18 mouse cellular contexts compared by ENCODE assay signal in the genomic region with DNA sequence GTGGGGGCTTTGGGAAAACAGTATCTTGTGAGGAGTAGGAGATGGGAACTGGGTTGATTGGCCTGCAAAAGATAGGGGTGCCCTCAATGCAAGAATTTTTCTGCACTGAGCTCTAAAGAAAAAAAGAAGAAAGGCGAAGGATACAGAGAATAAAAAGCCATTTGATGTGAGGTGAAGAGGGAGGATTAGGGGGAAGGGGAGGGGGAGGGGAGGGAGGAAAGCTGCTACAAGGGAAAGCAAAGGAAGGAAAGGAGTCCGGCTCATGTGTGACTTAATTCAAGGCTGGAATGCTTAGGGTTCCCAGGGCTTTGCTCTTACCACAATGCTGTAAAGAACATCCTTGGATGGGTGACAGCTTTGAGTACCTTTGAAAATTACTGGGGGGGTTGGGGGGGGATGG.
DNase-seq lines count a peak whose midpoint lies in the region; ATAC-seq and TF ChIP-seq lines count a peak whose summit lies in the region.
"Had no signal": no experiment of that assay in that cellular context is flagged by ENCODE, and none has a peak within 500 bp of the region (broad histone marks: within the 10 kb centered on the region; RNA-seq: fewer than 3 reads in every experiment).

No protein-coding gene starts in this region.

- H3K4me1 ChIP-seq in midbrain, embryonic 10.5 days = peaks cover 51% of the 10 kb centered on the region
- H3K4me1 ChIP-seq in midbrain, embryonic 15.5 days = peaks cover 12% of the 10 kb centered on the region
- H3K4me1 ChIP-seq in embryonic facial prominence, embryonic 11.5 days (ENCODE audit: control insufficient read depth, insufficient read depth, low read length) = no peaks in the 10 kb centered on the region
- H3K4me1 ChIP-seq: embryonic facial prominence, embryonic 13.5 days; hindbrain, embryonic 15.5 days had no signal

- H3K27me3 ChIP-seq in midbrain, embryonic 10.5 days (ENCODE audit: low read depth, poor library complexity, severe bottlenecking) = peaks cover 99% of the 10 kb centered on the region
- H3K27me3 ChIP-seq in midbrain, embryonic 15.5 days (replicated peaks) = peaks cover 79% of the 10 kb centered on the region
- no peaks in the 10 kb centered on the region for H3K27me3 ChIP-seq in embryonic facial prominence, embryonic 11.5 days (ENCODE audit: control insufficient read depth, insufficient read depth, low read length)
- H3K27me3 ChIP-seq: CH12.LX; heart, embryonic 12.5 days had no signal

- H3K9ac ChIP-seq in midbrain, embryonic 15.5 days = no peak overlapping the region
- no peak overlapping the region for H3K9ac ChIP-seq in embryonic facial prominence, embryonic 11.5 days (replicated peaks; ENCODE audit: low read length)
- H3K9ac ChIP-seq: embryonic facial prominence, embryonic 13.5 days; forebrain, embryonic 13.5 days; heart, embryonic 12.5 days; hindbrain, embryonic 15.5 days had no signal

- H3K36me3 ChIP-seq in midbrain, embryonic 10.5 days = no peaks in the 10 kb centered on the region
- H3K36me3 ChIP-seq in midbrain, embryonic 15.5 days (replicated peaks) = no peaks in the 10 kb centered on the region
- H3K36me3 ChIP-seq in embryonic facial prominence, embryonic 11.5 days (replicated peaks; ENCODE audit: control insufficient read depth, insufficient read depth, low read depth, low read length) = no peaks in the 10 kb centered on the region
- H3K36me3 ChIP-seq: embryonic facial prominence, embryonic 13.5 days; heart, embryonic 12.5 days; hindbrain, embryonic 15.5 days had no signal

- no peak for TF ChIP-seq CTCF in brain, embryonic 14.5 days (IDR thresholded peaks at IDR 0.05; ENCODE audit: borderline replicate concordance, extremely low read depth, insufficient read depth, insufficient read length)

- 2% methylated on average over 2 of the region's 2 CpGs for WGBS in midbrain, embryonic 10.5 days
- WGBS in midbrain, embryonic 15.5 days = 7% methylated on average over 2 of the region's 2 CpGs
- WGBS in embryonic facial prominence, embryonic 11.5 days = 5% methylated on average over 2 of the region's 2 CpGs

- TF ChIP-seq POLR2A in brain, embryonic 14.5 days (IDR thresholded peaks at IDR 0.05; ENCODE audit: borderline replicate concordance, extremely low read depth, insufficient read depth, insufficient read length, poor library complexity, severe bottlenecking) = no peak

- H3K27ac ChIP-seq in midbrain, embryonic 10.5 days (replicated peaks) = peak overlapping the region; percentile 42; the same call in 1 of the 2 replicates
- no peak overlapping the region for H3K27ac ChIP-seq in midbrain, embryonic 15.5 days
- H3K27ac ChIP-seq in embryonic facial prominence, embryonic 11.5 days (replicated peaks; ENCODE audit: low read depth, low read length) = no peak overlapping the region
- H3K27ac ChIP-seq: embryonic facial prominence, embryonic 13.5 days; forebrain, embryonic 13.5 days; gastrocnemius, adult 2 months; hindbrain, embryonic 15.5 days had no signal

- peaks cover 3% of the 10 kb centered on the region; the same call in 1 of the 2 replicates for H3K9me3 ChIP-seq in midbrain, embryonic 10.5 days (replicated peaks)
- peaks cover 4% of the 10 kb centered on the region; the same call in 1 of the 2 replicates for H3K9me3 ChIP-seq in midbrain, embryonic 15.5 days
- H3K9me3 ChIP-seq in embryonic facial prominence, embryonic 11.5 days (replicated peaks; ENCODE audit: control insufficient read depth, low read length) = no peaks in the 10 kb centered on the region
- H3K9me3 ChIP-seq: embryonic facial prominence, embryonic 13.5 days; heart, embryonic 12.5 days; hindbrain, embryonic 15.5 days had no signal

- peak overlapping the region; percentile 11; the same call in 1 of the 2 replicates for H3K4me3 ChIP-seq in midbrain, embryonic 10.5 days
- no peak overlapping the region for H3K4me3 ChIP-seq in midbrain, embryonic 15.5 days
- H3K4me3 ChIP-seq in embryonic facial prominence, embryonic 11.5 days (ENCODE audit: low read depth, low read length) = no peak overlapping the region
- H3K4me3 ChIP-seq: embryonic facial prominence, embryonic 13.5 days; forebrain, embryonic 13.5 days; gastrocnemius, adult 2 months; heart, embryonic 12.5 days; hindbrain, embryonic 15.5 days had no signal

- H3K4me2 ChIP-seq in midbrain, embryonic 15.5 days = no peak overlapping the region
- H3K4me2 ChIP-seq in embryonic facial prominence, embryonic 11.5 days (ENCODE audit: low read depth, low read length) = no peak overlapping the region
- H3K4me2 ChIP-seq: embryonic facial prominence, embryonic 13.5 days; forebrain, embryonic 13.5 days; heart, embryonic 12.5 days; hindbrain, embryonic 15.5 days had no signal

- peak; percentile 54 for DNase-seq in midbrain, embryonic 10.5 days (ENCODE audit: low spot score)
- DNase-seq in brain, embryonic 14.5 days (ENCODE audit: low read depth) = peak; percentile 60
- peak; percentile 52 for DNase-seq in embryo, embryonic 10.5 days (ENCODE audit: low spot score)
- peak; percentile 38 for DNase-seq in embryonic facial prominence, embryonic 11.5 days (ENCODE audit: low spot score)
- DNase-seq in urinary bladder, adult 2 months (ENCODE audit: low spot score) = no peak
- DNase-seq: adrenal gland, postnatal 14 days; cerebellum, adult 2 months; gastrocnemius, adult 2 months; gastrocnemius, postnatal 25 days had no signal

- ATAC-seq in midbrain, embryonic 15.5 days (replicated peaks) = no peak
- no peak for ATAC-seq in embryonic facial prominence, embryonic 11.5 days (replicated peaks; ENCODE audit: insufficient number of reproducible peaks, low FRiP score, low TSS enrichment, low read depth)
- ATAC-seq: activated CD4-positive, CD25-positive, alpha-beta regulatory T cell, adult 4 months; forebrain, embryonic 13.5 days; inflammation-experienced regulatory T-cells, adult 6 months; Patski had no signal
